Mouse (Mus musculus) urinary bladder, postnatal 14 days (tissue): Measurements from ENCODE around the gene Tom1l1.

Experiments used
- DNase-seq: peaks from one replicate; pipeline ENCODE4 v3.0.0; 2021; ENCODE audit warnings: low spot score

Gene Tom1l1

DNA sequence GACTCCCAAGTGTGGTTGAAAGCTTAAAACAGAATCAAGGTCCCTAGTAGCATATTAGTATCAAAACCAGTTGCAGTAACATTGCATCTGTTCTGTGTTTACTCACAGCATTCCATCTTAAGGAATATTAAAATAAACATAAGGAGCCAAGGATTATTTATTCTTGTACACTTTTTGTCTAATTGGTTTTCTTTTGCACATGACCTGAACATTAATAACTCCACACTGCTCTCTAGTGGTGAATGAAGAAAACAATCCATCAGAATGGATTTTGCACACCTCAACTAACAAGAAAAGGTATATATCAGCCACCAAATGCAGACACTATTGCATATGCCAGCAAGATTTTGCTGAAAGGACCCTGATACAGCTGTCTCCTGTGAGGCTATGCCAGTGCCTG lies 71.7 kb downstream of the Tom1l1 start:
- DNase-seq = no peak

- DNase-seq = no peak
Measured at GRCm38 (mm10) chr11:90614743-90615142, 73.4 kb downstream of the Tom1l1 start.

GRCm38 (mm10) chr11:90612118-90612517 lies 76.0 kb downstream of the Tom1l1 start:
- DNase-seq = no peak

GRCm38 (mm10) chr11:90603066-90603465 lies 85.1 kb downstream of the Tom1l1 start:
- no peak for DNase-seq

DNA sequence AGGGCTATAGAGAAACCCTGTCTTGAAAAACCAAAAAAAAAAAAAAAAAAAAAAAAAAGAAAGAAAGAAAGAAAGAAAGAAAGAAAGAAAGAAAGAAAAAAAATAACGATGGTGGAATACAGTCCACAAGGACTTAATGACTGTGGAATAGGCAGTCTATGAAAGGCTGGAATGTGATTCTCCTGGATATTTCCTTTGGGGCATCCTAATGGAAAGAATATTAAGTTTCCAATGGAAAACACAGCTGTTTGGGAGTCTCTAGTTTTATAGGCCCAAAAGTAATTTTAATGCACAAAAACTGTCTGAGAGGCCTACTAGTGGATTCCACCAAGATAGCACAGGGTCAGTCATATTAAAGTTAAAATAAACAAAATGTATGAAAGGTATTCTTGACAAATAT lies 92.3 kb downstream of the Tom1l1 start:
- no peak for DNase-seq
